Mouse (Mus musculus) CD4-positive, CD25-positive, alpha-beta regulatory T cell, adult 2 months (primary cell): Measurements from ENCODE around the gene Plpp7.

Experiments used
- DNase-seq: peaks from one replicate; pipeline ENCODE4 v3.0.0-alpha.2; 2012; ENCODE audit warnings: low read depth, low spot score

Gene Plpp7

DNA sequence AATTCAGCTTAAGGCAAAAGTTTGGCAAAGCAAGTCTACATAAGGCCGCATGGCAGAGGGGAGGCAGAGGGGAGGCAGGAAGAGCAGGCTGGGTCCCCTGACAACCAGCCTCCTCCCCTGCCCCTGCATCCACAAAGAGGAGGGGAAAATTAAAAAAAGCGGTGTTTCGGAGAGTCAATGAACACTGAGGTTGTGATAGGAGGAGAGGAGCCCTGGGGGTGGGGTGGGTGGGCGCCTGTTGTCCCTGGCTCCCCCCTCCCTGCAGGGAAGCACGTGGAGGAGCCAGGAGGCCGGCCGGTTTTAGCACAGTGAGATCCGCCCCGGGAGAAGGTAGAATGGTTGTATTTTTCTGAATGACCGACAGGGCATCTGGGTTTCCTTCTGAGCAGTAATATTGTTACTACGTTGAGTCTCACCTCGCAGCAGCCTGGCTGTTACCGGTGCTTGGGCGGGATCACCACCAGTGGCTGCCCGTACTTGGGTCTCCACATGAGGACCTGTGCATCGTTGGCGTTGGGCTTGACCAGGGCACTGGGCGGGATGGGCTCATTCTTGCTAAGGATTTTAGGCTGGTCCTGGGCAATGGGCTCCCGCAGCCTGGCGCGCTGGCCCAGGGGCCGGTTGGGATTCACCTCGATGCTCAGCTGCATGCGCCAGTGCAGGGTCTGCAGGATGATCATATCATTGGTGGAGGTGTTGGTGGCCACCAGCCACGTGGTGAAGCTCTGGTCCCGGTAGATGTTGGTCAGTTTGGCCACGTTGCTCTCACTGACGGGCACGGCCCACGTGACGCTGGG is 26.3 kb upstream of the Plpp7 start:
- DNase-seq = no peak

DNA sequence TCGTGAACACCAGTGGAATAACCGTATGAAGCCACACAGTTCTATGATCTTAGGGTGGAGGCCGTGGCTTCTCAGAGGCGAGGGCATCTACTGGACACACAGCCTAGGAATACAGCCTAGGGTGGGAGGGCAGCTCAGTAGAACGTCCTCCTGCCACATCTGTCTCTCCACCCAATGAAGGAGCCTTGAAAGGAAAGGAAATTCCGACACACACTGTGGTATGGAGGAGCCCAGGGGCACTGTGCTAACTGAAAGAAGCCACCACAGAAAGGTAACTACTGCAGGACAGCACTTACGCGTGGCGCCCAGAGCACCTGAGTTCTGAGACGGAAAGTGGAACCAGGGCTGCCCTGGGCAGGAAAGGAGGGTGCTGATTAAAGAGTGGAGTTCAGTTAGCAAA is 24.6 kb upstream of the Plpp7 start:
- DNase-seq = peak; percentile 35

DNA sequence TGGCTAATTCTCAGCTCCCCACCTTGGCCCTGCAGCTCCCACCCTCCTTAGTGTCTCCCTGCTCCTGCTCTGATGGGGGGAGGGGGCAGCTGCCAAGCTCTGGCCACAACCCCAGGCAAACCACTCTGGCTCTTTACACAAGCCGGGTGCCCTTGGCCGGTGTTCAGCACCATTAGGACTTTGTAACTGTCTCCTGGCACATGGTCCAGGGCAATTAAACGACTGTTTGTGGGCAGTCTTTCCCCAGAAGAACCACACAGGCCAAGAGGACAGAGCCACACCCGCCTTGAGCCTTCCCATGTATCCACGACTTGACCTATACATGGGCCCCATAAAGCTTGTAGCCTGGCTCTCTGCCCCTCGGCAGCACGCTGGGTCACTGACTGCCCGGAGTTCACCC is 20.9 kb upstream of the Plpp7 start:
- DNase-seq = no peak

DNA sequence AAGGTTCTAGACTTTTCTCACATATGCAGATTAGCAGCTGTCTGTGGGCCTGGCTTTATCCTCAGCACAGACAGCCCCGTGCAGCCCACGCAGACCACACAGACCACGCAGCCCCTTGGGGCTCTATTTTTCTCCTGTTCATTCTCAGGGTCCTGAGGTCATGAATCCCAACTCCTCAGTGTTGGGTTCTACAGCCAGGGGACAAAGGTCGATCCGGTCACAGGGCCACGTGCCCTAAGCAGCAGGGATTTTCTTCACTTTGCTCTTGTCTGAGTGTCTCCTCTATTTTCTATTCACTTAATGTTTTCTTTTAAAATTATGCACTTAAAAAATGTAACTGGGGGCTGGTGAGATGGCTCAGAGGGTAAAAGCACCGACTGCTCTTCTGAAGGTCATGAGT is 20.0 kb upstream of the Plpp7 start:
- no peak for DNase-seq

DNA sequence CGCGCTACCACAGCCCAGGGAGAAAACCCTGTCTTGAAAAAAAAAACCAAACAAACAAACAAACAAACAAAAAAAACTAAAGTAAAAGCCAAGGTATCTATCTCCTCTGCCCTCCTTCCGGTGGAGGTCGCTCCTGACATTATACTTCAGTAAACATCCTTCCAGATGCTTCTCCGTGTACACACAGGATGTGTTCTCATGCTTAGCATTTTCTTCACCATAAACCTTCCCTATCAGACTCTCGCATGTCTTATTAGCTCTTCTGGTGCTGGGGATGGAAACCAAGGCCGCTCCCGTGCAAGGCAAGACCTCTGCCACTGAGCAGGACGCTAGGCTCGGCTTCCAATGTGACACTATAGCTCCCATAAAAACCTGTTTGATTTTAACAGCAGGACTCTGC is 17.6 kb upstream of the Plpp7 start:
- peak; percentile 59 for DNase-seq

DNA sequence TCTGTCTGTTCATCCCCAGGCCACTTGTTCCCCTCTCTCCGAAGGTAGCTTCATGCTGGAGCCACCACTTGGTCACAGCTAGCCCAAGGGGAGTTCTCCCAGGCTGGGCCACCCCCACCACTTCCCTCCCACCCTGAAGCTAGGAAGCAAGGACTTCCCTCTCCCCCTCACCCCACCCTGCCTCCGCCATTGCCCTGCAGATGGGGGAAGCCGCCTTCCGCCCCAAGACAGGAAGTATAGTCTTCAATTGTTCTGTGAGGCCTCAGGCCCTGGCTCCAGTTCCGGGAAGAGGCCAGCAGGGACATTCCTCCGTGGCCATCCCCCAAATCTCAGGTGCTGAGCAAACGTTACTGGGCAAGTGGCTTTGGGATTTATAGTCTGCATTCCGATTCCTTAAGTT is 16.8 kb upstream of the Plpp7 start:
- DNase-seq = peak; percentile 74

DNA sequence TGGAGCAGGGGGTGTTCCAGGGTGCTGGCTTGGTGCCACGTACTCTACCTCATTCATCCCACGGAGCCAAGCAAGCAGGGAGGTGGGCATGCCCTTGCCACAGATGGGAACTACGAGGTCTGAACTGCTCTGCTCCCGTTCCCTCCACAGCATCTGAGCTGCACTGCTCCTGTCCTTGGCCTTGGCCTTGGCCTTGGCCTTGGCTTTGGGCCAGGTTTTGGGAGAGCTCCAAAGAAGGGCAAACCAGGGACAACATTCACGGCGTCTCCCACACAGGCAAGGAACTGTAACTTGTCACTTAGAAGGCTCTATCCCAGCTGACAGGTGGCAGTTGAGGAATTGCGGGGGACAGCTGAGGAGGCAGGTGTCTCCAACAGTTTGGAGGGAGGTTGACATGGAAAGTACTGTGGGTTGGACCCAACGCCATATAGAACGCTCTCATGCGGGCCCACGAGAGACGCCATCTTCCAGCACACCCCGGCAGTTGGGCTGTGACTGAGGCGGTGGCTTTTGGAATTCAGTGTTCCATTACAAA is 16.1 kb upstream of the Plpp7 start:
- no peak for DNase-seq

DNA sequence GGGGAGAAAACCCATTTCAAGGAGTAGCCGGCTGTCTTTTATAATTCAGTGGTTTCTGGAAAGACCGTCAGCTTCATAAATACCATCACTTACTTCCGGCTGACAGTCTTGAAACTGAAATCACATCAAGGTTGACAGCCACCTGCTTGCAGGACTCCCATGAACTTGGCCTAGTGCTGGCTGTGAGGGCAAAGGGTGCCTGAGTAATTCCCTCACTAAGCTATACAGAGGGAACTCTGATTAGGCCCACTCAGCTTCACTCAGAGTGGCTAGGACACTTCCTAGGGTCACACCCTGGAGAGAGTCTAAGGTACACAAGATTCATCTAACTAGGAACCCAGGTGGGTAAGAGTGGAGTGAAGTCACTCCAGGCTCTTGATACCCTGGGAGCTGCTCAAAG is 14.6 kb upstream of the Plpp7 start:
- peak; percentile 65 for DNase-seq

DNA sequence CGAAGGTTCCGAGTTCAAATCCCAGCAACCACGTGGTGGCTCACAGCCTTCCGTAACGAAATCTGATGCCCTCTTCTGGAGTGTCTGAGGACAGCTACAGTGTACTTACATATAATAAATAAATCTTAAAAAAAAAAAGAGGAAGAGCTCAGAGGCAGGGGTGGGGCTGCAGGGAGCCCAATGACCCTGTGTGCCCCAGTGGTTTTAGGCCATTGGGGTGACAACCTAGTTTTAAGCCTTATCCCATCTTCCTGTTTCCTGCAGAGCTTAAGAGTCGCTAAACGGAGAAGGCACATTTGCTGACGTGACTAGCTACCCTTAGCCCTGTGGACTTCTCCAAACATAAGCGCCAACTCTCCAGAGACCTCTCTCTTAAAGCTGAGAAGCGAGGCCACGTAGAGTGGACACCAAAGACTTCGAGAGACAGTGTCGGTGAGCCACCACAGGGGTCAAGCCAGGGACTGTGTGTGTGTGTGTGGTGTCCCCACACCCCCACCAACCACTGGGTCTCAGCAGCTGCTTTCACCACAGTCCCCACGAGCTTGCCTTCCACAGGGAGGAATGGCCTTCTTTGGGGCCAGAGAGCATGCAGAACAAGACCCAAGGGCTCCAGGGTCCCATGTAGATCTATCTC is 13.9 kb upstream of the Plpp7 start:
- DNase-seq = peak; percentile 46

DNA sequence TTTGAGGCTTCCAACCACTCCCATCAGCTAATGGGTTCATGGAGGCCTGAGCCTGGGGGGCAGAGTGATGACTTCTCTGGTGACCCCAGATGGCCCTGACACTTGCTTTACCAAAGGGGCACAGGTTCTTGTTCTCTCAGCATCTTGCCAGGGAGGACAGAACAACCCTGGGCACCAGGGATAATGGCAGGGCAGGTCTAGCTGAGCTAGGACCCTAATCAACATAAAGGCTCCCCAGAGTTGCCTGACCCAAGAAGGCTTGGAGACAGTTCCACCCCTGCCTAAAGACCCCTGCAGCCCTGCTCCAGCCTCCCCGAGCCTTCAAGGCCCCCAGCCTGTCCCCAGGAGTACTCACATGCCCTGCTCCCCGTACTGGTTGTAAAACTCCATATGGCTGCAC is 13.1 kb upstream of the Plpp7 start:
- no peak for DNase-seq

DNA sequence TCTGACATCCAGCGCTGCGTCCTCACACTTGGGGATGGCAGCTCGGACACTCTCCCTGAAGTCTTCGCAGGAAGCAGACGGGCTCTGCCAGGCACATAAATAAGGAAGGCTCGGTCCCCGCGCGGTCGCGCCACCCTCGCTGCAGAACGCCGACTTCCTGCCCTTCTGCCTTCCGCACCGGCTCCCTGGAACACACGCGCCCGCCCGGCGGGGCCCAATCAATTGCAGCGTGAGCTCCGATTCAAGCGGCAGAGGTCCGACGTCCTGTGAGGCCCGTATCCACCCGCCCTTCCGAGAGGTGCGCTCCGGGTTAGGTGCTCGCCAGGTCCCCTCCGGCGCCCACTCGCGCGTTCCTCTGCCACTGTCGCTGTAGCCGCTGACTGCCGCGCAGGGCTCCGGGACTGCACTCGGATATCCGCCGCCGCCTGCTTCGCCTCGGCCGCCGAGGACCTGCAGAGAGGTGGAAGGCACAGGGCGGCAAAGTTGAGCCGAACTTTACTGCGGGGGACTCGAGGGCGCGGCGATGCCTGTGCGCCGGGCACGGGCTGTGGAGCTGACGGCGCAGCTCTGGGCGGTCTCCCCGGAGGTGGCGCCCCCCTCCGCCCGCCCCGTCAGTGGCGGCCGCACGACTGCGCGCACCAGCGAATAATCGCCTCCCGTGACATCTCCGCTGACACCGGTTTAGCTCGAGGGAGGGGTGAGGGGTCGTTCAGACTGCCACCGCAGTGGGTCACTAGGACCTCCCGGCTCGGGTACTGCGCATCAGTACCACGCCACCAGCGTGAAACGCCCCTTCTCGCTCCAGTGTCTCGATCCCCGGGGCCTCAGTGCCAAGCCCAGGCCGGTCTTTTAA is 11.9 kb upstream of the Plpp7 start:
- peak; percentile 83 for DNase-seq

DNA sequence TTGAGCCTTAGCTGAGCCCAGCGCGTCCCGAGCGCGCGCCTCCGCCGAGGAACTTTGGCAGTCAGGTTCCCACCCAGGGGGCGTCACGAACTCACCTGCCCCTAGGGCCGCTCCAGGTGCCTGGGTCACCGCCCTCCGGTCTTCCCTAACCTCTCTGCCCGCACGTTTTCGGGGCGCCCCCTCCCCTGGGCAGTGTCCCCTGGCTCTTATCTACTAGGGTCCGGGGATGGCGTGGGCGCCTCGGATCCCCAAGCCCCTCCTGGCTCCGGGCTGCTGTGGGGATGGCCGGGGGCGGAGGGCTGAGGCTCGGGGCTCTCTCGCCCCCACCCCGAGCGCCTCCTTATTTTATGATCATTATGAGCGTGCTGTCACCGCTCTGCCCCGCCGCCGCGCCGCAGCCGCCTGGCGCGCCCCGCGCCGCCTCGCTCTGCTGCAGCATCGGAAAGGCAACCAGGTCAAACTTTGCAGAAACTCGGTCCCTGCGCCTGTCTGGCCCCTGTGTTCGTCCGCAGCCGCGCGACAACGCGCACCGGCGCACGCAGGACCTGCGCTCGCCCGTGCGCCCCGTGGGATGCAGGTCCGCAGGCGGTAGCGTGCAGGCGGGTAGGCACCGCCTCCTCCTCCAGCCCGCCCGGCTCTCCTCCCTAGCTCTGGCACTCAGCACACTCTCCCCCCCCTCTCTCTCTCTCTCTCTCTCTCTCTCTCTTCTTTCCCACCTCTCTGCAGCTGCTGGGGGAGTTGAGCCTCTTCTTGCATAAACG is 11.0 kb upstream of the Plpp7 start, which contains the start of gene Fam78a:
Gene Fam78a (minus strand): TSS at position 747 of the 761 bp plus-strand sequence.
- DNase-seq = peak; percentile 73

DNA sequence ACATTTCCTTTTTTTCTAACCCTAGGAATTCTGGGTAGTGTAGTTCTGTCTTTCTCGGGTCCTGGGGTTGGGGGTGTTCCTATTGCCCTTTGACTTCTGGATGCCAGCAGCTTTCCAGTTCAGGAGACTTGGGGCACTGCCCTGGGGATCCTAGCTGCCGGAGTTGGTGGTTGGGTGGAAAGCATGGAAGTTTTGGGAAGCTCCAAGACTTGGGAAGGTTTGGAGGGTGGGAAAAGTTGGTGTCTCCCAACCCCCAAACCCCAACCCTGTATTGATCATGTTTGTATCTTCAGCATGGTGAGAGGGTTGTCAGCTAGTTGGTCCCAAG is 10.5 kb upstream of the Plpp7 start:
- no peak for DNase-seq

DNA sequence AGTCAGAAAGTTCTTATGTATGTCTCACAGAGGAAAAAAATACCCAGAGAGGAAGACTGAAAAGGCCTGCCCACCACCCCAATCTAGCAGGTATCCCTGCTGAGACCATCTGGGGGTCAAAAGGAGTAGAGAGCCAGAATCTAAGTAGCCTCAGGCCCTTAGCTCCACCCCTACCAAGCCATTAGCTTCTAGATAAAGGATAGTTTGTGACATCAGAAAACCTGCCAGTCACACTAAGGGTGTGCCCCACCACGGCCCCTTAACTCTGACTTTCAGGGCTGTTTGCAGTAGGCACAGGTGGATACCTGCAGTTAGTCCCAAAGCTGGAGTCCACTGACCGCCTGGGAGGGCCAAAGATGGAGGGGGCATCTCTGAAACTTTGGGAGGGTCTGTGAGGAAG is 10.1 kb upstream of the Plpp7 start:
- DNase-seq = no peak

DNA sequence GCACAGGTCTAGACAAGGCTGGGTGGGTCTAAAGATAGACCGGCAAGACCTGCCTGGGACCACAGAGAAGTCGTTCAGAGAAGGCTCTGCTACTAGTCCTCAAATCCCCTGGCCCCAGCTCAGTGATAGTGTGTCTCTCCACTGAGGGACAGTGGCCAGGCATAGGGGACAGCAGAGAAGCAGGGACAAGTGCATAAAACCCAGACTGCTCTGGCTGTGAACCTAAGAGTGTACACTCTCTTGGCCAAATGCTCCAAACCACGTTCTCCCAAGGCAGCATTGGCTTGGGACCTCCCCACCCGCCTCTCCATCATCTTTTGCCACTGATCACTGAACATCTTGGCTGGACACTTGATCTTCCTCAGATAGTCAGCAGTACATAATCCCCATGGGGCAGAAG is 7.7 kb upstream of the Plpp7 start:
- no peak for DNase-seq

DNA sequence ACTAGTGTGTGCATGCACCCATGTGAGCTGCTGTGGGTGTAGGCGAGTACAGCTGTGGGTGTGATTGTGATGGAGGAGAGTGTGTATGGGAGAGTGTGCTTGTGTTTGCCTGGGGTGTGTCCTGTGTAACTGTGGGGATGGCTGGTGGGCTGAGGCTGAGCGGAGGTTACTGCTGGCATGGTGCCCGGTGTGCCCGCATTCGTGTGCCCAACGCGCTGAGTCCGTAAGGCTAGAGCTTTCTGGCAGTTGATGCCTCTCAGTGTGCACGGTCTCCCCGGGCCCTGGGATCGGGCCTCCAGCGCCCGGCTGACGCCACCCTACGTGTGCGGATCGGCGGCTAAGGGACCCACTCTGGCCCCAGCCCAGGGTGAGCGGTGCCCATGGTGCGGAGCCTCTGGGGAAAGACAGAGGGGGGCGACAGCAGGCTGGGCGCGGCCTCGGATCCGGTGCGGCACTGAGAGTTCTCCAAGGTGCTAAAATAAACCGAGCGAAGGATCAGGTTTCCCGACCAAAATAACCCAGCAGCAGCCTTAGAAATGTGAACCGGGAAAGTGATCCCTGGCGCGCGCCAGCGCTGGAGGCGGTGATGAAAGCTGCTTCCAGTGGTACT is 6.9 kb upstream of the Plpp7 start:
- DNase-seq = peak; percentile 35

DNA sequence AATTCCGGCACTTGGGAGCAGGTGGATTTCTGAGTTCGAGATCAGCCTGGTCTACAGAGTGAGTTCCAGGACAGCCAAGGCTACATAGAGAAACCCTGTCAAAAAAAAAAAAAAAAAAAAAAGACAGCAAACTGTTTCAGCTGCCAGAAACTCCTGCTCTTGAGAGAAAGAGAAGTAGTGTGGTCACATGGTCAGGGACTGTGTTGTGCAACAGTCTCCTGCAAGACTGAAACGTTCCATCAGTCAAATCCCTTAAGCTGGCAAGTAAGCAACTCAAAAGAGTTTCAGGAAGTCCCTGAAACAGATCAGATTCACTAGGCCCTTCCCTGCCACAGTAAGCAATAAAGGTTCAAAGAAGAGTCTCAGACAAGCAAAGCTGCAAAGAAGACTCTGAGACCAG is 5.7 kb upstream of the Plpp7 start:
- no peak for DNase-seq

DNA sequence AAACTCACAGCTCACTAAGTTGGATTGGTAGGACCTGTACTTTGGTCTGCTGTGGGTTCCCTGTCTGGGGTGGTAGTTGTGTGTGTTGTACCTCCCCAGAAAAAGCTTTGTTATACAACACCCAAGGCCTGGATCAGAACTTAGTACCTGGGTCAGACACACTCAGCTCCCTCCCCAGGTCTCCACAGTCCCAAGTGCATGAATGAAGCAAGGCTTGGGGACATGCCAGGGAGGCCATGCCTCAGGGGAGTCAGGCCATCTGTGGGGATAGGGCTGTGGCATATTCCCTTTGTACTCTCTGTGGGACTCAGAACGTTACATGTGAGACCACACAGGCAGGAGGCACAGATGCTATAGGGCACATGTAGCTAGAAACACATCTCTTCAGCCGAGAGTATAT is 5.2 kb upstream of the Plpp7 start:
- DNase-seq = no peak

DNA sequence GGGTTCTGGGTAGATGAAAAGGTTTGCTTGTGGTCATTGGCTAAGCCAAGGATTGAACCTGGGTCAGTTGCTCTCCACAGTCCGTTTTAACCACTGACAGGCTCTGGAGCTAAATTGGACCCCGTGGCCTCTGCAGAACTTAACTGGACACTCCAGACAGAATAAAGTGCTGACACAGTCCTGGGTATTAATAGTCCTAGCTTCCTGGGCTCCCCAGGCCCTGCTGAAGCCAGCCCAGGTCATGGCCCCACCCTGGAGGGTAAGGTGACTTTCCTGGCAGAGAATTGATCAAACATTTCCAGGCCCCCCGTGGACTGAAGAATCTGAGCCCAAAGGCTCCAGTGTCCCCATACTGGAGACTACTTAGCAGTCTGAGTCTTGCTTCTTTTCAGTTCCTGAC is 3.4 kb upstream of the Plpp7 start:
- DNase-seq = no peak

DNA sequence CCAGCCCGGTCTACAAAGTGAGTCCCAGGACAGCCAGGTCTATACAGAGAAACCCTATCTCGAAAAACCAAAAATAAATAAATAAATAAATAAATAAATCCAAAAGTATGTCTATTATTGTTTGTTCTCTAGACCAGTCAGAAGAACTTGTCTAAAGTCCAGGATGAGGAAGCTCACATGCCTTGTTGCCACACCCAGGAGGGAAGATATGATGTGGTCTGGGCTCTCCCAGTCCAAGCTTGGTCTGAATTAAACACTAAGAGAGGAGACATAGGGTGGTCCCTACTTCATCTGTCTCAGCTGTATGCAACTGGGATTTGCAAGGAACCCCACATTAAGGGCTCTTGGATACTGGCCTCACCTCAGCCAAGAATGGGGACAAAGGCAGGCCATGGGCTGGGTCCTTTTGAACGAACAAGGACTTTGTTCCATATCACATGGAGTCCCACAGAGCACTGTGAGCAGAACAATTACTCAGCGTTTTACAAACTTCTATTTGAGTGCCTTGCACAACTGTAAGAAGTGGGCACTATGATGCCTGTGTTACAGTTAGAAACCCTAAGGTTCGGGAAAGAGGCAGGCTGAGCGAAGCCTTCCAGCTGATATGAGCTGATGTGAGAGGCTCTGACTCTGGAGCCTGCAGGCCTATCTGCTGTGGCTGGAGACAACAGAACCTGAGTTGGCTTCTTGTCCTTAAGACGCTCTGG is 1.2 kb upstream of the Plpp7 start:
- no peak for DNase-seq

DNA sequence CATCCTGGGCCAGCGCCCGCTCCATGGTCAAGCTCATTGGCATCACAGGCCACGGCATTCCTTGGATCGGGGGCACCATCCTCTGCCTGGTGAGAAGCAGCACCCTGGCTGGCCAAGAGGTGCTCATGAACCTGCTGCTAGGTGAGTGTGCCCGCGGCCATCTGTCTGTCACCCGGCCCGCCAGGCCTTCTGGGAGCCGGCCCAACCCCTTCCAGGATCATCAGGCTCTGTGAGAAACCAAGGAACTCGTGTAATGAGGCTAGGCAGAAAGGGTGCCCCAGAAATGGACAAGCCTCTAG is 743 bp downstream of the Plpp7 start:
- DNase-seq = no peak
